Mouse (Mus musculus): ENCODE measurements at regions not wholly inside any gene's neighbourhood (a gene's known extent, or its start where the extent isn't known, plus 50 kb on each side); places are given as distances from the start of the nearest gene placed in this dataset.

GRCm38 (mm10) chr13:57170180-57170579 lies 274.4 kb upstream of the Trpc7 start:
- H3K36me3 ChIP-seq, result no peaks in the 10 kb centered on the region
- no peak overlapping the region for H3K9ac ChIP-seq
- H3K27me3 ChIP-seq (replicated peaks), result no peaks in the 10 kb centered on the region
- H3K4me2 ChIP-seq, result no peak overlapping the region
- H3K9me3 ChIP-seq, result no peaks in the 10 kb centered on the region
- H3K27ac ChIP-seq (replicated peaks), result no peak overlapping the region
- H3K4me1 ChIP-seq, result no peaks in the 10 kb centered on the region
- H3K4me3 ChIP-seq, result no peak overlapping the region
- ATAC-seq (ENCODE audit: extremely low read depth, insufficient number of reproducible peaks, low FRiP score, low TSS enrichment), result no peak
- WGBS, result 46% methylated on average over 3 of the region's 3 CpGs

DNA sequence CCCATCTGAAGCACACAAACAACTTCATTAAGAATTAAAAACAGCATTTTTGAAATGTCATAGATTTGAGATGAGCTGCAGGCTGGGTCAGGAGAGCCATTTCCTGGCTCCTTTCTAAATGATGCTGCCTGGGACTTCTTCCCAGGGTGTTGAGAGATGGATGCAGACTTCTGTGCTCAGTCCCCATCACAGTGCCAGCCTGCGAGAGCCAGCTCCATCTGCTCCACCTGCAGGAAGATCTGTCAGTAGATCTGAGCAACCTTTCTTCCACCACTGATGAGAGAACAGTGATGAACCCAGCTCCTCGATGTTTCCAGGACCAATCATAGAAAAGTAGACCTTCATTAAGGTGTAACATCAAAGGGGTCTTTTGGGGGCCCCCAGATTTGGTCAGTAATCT lies 273.8 kb upstream of the Trpc7 start:
- H3K9ac ChIP-seq, result no peak overlapping the region
- no peaks in the 10 kb centered on the region for H3K27me3 ChIP-seq (replicated peaks)
- 64% methylated on average over 2 of the region's 2 CpGs for WGBS
- H3K27ac ChIP-seq (replicated peaks), result no peak overlapping the region
- H3K4me2 ChIP-seq, result no peak overlapping the region
- H3K4me1 ChIP-seq, result no peaks in the 10 kb centered on the region
- no peaks in the 10 kb centered on the region for H3K9me3 ChIP-seq
- no peak for ATAC-seq (ENCODE audit: extremely low read depth, insufficient number of reproducible peaks, low FRiP score, low TSS enrichment)
- H3K36me3 ChIP-seq, result no peaks in the 10 kb centered on the region
- no peak overlapping the region for H3K4me3 ChIP-seq

- ATAC-seq (ENCODE audit: extremely low read depth, insufficient number of reproducible peaks, low FRiP score, low TSS enrichment), result no peak
- H3K27me3 ChIP-seq (replicated peaks), result no peaks in the 10 kb centered on the region
- 73% methylated on average over 2 of the region's 2 CpGs for WGBS
- no peak overlapping the region for H3K4me2 ChIP-seq
- no peak overlapping the region for H3K27ac ChIP-seq (replicated peaks)
- H3K4me1 ChIP-seq, result no peaks in the 10 kb centered on the region
- no peak overlapping the region for H3K4me3 ChIP-seq
- H3K9ac ChIP-seq, result no peak overlapping the region
- no peaks in the 10 kb centered on the region for H3K36me3 ChIP-seq
- no peaks in the 10 kb centered on the region for H3K9me3 ChIP-seq
Measured at GRCm38 (mm10) chr13:57165367-57165766, 269.6 kb upstream of the Trpc7 start.

- Histone ChIP-seq H3K9me3 (no peaks in the 10 kb centered on the region), H3K4me3 (no peak overlapping the region), H3K36me3 (no peaks in the 10 kb centered on the region), H3K27ac (replicated peaks) (no peak overlapping the region), H3K4me2 (no peak overlapping the region), H3K4me1 (no peaks in the 10 kb centered on the region), H3K27me3 (replicated peaks) (no peaks in the 10 kb centered on the region; the same call in 1 of the 2 replicates), H3K9ac (no peak overlapping the region)
- no peak for ATAC-seq (ENCODE audit: extremely low read depth, insufficient number of reproducible peaks, low FRiP score, low TSS enrichment)
- WGBS, result 75% methylated on average over 5 of the region's 5 CpGs
Measured at GRCm38 (mm10) chr13:57152787-57153186, 257.0 kb upstream of the Trpc7 start.

DNA sequence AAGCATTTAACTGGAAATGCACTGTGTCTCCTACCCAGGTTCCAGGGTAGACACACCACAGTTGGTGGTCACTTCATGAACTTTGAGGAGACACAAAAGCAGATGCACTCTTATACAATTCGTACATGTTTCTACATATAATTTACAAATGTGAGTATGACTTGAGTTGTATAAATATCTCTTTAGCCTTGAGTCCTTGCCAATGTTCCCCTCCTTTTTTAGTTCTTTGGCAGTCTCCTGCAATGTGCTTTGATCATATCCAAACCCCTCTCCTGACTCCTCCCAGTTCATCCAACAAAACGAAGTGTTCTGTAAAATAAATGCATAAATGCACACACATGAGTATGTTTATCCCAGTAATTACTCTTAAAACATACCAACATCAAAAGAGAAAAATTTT lies 251.8 kb upstream of the Trpc7 start:
- 77% methylated on average over 2 of the region's 2 CpGs for WGBS

DNA sequence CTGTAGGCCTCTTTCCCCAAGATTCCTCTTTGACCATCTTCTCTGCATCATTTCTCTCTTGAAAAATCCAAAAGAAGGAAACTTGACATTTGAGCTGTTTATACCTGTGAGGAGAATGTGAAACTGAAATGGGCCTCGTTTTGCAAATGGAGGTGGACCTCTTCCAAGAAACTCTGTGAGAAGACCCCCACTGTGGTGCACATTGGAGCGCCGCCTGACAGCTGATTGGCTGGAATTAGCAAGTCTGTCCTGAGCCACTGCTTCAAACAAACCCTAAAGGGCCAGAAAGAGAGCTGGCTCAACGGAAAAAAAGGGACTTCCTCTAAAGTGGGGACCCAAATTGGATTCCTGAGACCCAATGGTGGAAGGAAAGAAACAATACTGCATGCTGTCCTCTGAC lies 250.9 kb upstream of the Trpc7 start:
- H3K9ac ChIP-seq, result no peak overlapping the region
- H3K27me3 ChIP-seq (replicated peaks), result no peaks in the 10 kb centered on the region
- peaks cover 6% of the 10 kb centered on the region; the same call in 1 of the 2 replicates for H3K4me1 ChIP-seq
- H3K4me2 ChIP-seq, result no peak overlapping the region
- WGBS, result 51% methylated on average over 4 of the region's 4 CpGs
- ATAC-seq (ENCODE audit: extremely low read depth, insufficient number of reproducible peaks, low FRiP score, low TSS enrichment), result no peak
- H3K36me3 ChIP-seq, result no peaks in the 10 kb centered on the region
- no peaks in the 10 kb centered on the region for H3K9me3 ChIP-seq
- H3K27ac ChIP-seq (replicated peaks), result no peak overlapping the region
- H3K4me3 ChIP-seq, result no peak overlapping the region

More for the DNA sequence above, 251.8 kb upstream of the Trpc7 start:
- no peak overlapping the region for H3K4me3 ChIP-seq
- no peaks in the 10 kb centered on the region for H3K9me3 ChIP-seq
- no peak for ATAC-seq (ENCODE audit: extremely low read depth, insufficient number of reproducible peaks, low FRiP score, low TSS enrichment)
- 0 out of 2 replicates have a peak, but pooled peaks cover 3% of the 10 kb centered on the region for H3K4me1 ChIP-seq
- no peaks in the 10 kb centered on the region; the same call in 1 of the 2 replicates for H3K27me3 ChIP-seq (replicated peaks)
- no peak overlapping the region for H3K27ac ChIP-seq (replicated peaks)
- H3K9ac ChIP-seq, result no peak overlapping the region
- H3K4me2 ChIP-seq, result no peak overlapping the region
- H3K36me3 ChIP-seq, result no peaks in the 10 kb centered on the region

DNA sequence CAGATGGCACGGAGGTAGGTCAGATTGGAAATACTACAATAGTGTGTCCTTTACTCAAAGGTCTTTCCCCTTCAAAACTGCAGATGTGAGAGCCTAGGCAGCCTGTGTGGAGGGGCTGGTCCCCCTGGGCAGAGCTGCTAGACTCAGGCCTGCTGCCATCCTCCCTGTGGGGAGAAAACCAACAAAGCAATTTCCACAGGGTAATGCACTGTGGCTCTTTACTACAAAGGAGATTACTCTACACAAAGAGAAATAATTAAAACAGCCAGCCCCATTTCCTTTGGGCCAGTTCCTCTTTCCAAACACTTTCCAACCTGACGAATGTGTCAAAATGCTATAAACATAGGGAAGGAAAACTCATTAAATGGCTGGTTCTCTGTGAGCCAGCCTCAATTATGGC lies 250.0 kb upstream of the Trpc7 start:
- WGBS, result 70% methylated on average over 2 of the region's 2 CpGs

DNA sequence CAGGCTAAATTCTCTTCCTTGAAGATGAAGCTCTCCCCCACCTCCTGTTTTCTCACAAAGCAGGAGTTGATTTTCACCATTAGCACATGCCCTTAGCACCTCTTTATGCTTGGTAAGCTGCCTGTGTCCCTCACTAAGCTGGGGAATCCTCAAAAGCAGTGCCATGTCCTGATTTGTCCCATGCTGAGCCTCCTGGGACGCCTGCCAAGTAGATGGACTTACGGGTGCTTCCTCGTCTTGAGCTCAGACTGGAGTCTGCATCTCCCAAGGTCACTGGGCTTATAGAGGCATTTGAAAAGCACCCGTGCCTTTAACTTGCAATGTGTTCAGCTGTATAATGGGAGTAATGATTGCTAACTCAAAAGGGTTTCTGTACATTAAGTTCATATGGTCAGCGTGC lies 247.1 kb upstream of the Trpc7 start:
- Histone ChIP-seq H3K36me3 (no peaks in the 10 kb centered on the region), H3K4me2 (no peak overlapping the region), H3K27me3 (replicated peaks) (no peaks in the 10 kb centered on the region), H3K4me1 (peaks cover 6% of the 10 kb centered on the region; the same call in 1 of the 2 replicates), H3K27ac (replicated peaks) (no peak overlapping the region), H3K4me3 (no peak overlapping the region), H3K9me3 (no peaks in the 10 kb centered on the region), H3K9ac (no peak overlapping the region)
- WGBS, result 31% methylated on average over 5 of the region's 5 CpGs
- ATAC-seq (ENCODE audit: extremely low read depth, insufficient number of reproducible peaks, low FRiP score, low TSS enrichment), result no peak

More for the DNA sequence above, 250.0 kb upstream of the Trpc7 start:
- ATAC-seq (ENCODE audit: extremely low read depth, insufficient number of reproducible peaks, low FRiP score, low TSS enrichment), result no peak
- Histone ChIP-seq H3K27me3 (replicated peaks) (no peaks in the 10 kb centered on the region), H3K27ac (replicated peaks) (no peak overlapping the region), H3K4me3 (no peak overlapping the region), H3K9me3 (no peaks in the 10 kb centered on the region), H3K9ac (no peak overlapping the region), H3K4me2 (no peak overlapping the region), H3K36me3 (no peaks in the 10 kb centered on the region), H3K4me1 (peaks cover 6% of the 10 kb centered on the region; the same call in 1 of the 2 replicates)

GRCm38 (mm10) chr13:57142441-57142840 lies 246.6 kb upstream of the Trpc7 start:
- Histone ChIP-seq H3K4me2 (no peak overlapping the region), H3K4me1 (peaks cover 6% of the 10 kb centered on the region; the same call in 1 of the 2 replicates), H3K4me3 (no peak overlapping the region), H3K27me3 (replicated peaks) (no peaks in the 10 kb centered on the region), H3K27ac (replicated peaks) (no peak overlapping the region), H3K36me3 (no peaks in the 10 kb centered on the region), H3K9ac (no peak overlapping the region), H3K9me3 (no peaks in the 10 kb centered on the region)
- 18% methylated on average over 2 of the region's 2 CpGs for WGBS
- ATAC-seq (ENCODE audit: extremely low read depth, insufficient number of reproducible peaks, low FRiP score, low TSS enrichment), result no peak

- WGBS, result 50% methylated on average over 9 of the region's 9 CpGs
- H3K27ac ChIP-seq (replicated peaks), result no peak overlapping the region
- no peaks in the 10 kb centered on the region for H3K27me3 ChIP-seq (replicated peaks)
- H3K36me3 ChIP-seq, result no peaks in the 10 kb centered on the region
- ATAC-seq (ENCODE audit: extremely low read depth, insufficient number of reproducible peaks, low FRiP score, low TSS enrichment), result no peak
- no peak overlapping the region for H3K4me3 ChIP-seq
- H3K4me2 ChIP-seq, result no peak overlapping the region
- no peak overlapping the region for H3K9ac ChIP-seq
- H3K9me3 ChIP-seq, result no peaks in the 10 kb centered on the region
- H3K4me1 ChIP-seq, result no peaks in the 10 kb centered on the region
Measured at GRCm38 (mm10) chr13:57115936-57116335, 220.1 kb upstream of the Trpc7 start.

DNA sequence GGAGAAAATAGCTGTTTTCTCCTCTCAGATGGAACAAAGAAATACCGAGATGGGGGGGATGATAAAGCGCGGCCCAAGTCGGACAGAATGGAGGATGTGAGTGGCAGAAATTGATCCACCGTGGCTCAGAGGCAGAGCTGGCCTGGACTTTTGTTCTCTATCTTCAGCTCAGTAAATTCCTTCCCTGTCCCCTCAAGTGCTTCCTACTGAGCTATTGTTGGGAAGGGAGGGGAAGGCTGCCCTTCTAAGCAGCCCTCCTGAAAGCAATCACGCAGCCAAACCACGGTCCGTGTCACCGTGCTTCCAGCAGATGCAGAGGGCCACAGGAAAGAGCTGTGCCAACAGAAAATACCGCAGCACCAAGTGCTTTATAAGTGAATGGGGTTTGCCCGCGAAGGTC lies 212.2 kb upstream of the Trpc7 start:
- H3K4me1 ChIP-seq, result peaks cover 12% of the 10 kb centered on the region
- no peak for ATAC-seq (ENCODE audit: extremely low read depth, insufficient number of reproducible peaks, low FRiP score, low TSS enrichment)
- 0 out of 2 replicates have a peak overlapping the region, but pooled peaks have one; percentile 20 for H3K27ac ChIP-seq (replicated peaks)
- H3K4me3 ChIP-seq, result no peak overlapping the region
- peak overlapping the region; percentile 52 for H3K4me2 ChIP-seq
- H3K9ac ChIP-seq, result peak overlapping the region; percentile 48; the same call in 1 of the 2 replicates
- 8% methylated on average over 12 of the region's 12 CpGs for WGBS
- no peaks in the 10 kb centered on the region for H3K27me3 ChIP-seq (replicated peaks)
- 0 out of 2 replicates have a peak, but pooled peaks cover 7% of the 10 kb centered on the region for H3K9me3 ChIP-seq
- no peaks in the 10 kb centered on the region for H3K36me3 ChIP-seq

DNA sequence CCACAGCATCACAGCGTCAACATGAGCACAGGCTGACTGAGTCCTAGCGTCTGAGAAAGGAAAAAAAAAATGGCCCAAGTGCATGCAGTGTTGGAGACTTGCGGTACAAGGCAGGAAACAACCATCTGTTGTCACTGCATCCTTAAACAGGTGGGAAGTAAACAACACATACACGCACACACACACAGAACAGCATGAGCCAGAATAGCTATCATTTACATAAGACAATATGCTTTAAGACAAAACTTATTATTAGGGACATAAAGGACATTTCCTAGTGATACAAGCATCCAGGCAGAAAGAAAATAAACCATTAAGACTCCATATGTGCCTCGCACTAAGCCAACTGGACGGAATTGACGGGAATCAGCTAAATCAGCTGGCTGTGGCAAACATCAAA lies 203.8 kb upstream of the Trpc7 start:
- ATAC-seq (ENCODE audit: extremely low read depth, insufficient number of reproducible peaks, low FRiP score, low TSS enrichment), result no peak
- H3K9ac ChIP-seq, result no peak overlapping the region
- H3K4me2 ChIP-seq, result no peak overlapping the region
- no peaks in the 10 kb centered on the region for H3K27me3 ChIP-seq (replicated peaks)
- 82% methylated on average over 7 of the region's 7 CpGs for WGBS
- peaks cover 10% of the 10 kb centered on the region; the same call in 1 of the 2 replicates for H3K4me1 ChIP-seq
- H3K27ac ChIP-seq (replicated peaks), result no peak overlapping the region
- H3K36me3 ChIP-seq, result no peaks in the 10 kb centered on the region
- no peaks in the 10 kb centered on the region for H3K9me3 ChIP-seq
- no peak overlapping the region for H3K4me3 ChIP-seq
